12 mouse cellular contexts compared by ENCODE assay signal in genomic region chr10:26014298-26014697, GRCm38 (mm10).
"Had no signal": no experiment of that assay in that cellular context is flagged by ENCODE, and none has a peak within 500 bp of the region (broad histone marks: within the 10 kb centered on the region; RNA-seq: fewer than 3 reads in every experiment).

No protein-coding gene starts in this region.

- DNase-seq: left cerebral cortex, postnatal 4 days; liver; liver, embryonic 13.5 days; liver, postnatal 0 days; lung, adult 18-20 months; lung, adult 2 months; lung, embryonic 14.5 days; lung, postnatal 10 days; lung, postnatal 14 days; lung, postnatal 36 days; lung, postnatal 4 days; midbrain, embryonic 14.5 days had no signal
